Mouse (Mus musculus) midbrain, postnatal 0 days (tissue): ENCODE data around the gene Prdm8. TPM values are rescaled to one million over a fixed set of nuclear protein-coding genes. Genes with fewer than 3 reads are reported as not detected.

Source experiments
- ATAC-seq: fragments of 200-750 bp; cut with Nextera tagmentation; 2 replicates; pipeline ENCODE4 v1.8.0; 2017; ENCODE audit warnings: moderate number of reproducible peaks, mild to moderate bottlenecking, moderate TSS enrichment, moderate library complexity; ENCODE audit not compliant: low FRiP score
- DNase-seq: peaks from one replicate; pipeline ENCODE4 v3.0.0-alpha.2; 2015; ENCODE audit warnings: low spot score
- H3K27ac ChIP-seq: fragments of 300-500 bp; sonication (generic); 2 replicates; pipeline ENCODE4 v1.5.1; 2014; ENCODE audit warnings: low read depth, mild to moderate bottlenecking, low read length, mixed read lengths
- H3K27me3 ChIP-seq: fragments of 300-500 bp; sonication (generic); 2 replicates; pipeline ENCODE4 v1.6.1; 2014; ENCODE audit warnings: low read length, control low read depth, mixed read lengths; ENCODE audit not compliant: insufficient read depth
- H3K36me3 ChIP-seq: fragments of 300-500 bp; sonication (generic); 2 replicates; pipeline ENCODE4 v1.6.1; 2014; ENCODE audit warnings: low read length, control low read depth, mixed read lengths; ENCODE audit not compliant: insufficient read depth
- H3K4me1 ChIP-seq: fragments of 300-500 bp; sonication (generic); 2 replicates; pipeline ENCODE4 v1.6.1; 2014; ENCODE audit warnings: mild to moderate bottlenecking, control low read depth, antibody characterized with exemption, low read length, mixed read lengths; ENCODE audit not compliant: insufficient read depth
- H3K4me2 ChIP-seq: fragments of 300-500 bp; sonication (generic); 2 replicates; pipeline ENCODE4 v1.6.1; 2014; ENCODE audit warnings: low read depth, mild to moderate bottlenecking, low read length, mixed read lengths; ENCODE audit not compliant: poor library complexity, severe bottlenecking
- H3K4me3 ChIP-seq: fragments of 300-500 bp; sonication (generic); 2 replicates; pipeline ENCODE4 v1.5.1; 2014; ENCODE audit warnings: low read depth, mild to moderate bottlenecking, low read length, moderate library complexity
- H3K9ac ChIP-seq: fragments of 300-500 bp; sonication (generic); replicated peaks from 2 replicates; pipeline ENCODE4 v1.6.1; 2014; ENCODE audit warnings: mild to moderate bottlenecking, low read length, moderate library complexity, mixed read lengths; ENCODE audit not compliant: poor library complexity, severe bottlenecking
- H3K9me3 ChIP-seq: fragments of 300-500 bp; sonication (generic); 2 replicates; pipeline ENCODE4 v1.6.1; 2016; ENCODE audit warnings: low read length, control low read depth
- CTCF ChIP-seq: IDR thresholded peaks from 2 replicates; pipeline ENCODE4 v1.5.1; 2016; ENCODE audit warnings: antibody characterized with exemption, mild to moderate bottlenecking
- WGBS: fragments of 180-500 bp; shearing (Covaris S2); extraction: QIAGEN DNeasy Blood & Tissue Kit; methylation state at CpG from one replicate; pipeline ENCODE4 v1.1.7; 2014; 5-methylcytosine and 5-hydroxymethylcytosine counted together
- polyA plus RNA-seq: library from polyadenylated mRNA; unstranded; fragments of >200 nt; fragmentation: Nextera tagmentation; extraction: Ambion mirVana; gene quantifications from 2 replicates; pipeline ENCODE4 v1.2.1, GENCODE M21; 2015
- total RNA-seq: library from RNA; depleted of rRNA; stranded (reverse); fragments of >200 nt; gene quantifications from 2 replicates; pipeline ENCODE4 v1.2.3, GENCODE M21; 2014

Prdm8 gene
- total and polyA plus RNA-seq, 2 experiments from 2014 or later = 0.62 to 12.8 TPM

GRCm38 (mm10) chr5:98168356-98169285 lies 1.6 kb downstream of the Prdm8 start:
- H3K9me3 ChIP-seq = no peaks in the 10 kb centered on the region
- H3K4me2 ChIP-seq = peak overlapping the region; percentile 73
- under 1% methylated on average over 37 of the region's 37 CpGs for WGBS
- ATAC-seq = no peak
- no peaks in the 10 kb centered on the region for H3K36me3 ChIP-seq
- H3K27ac ChIP-seq = no peak overlapping the region
- peak overlapping the region; percentile 4; the same call in 1 of the 2 replicates for H3K4me3 ChIP-seq
- no peak overlapping the region for H3K9ac ChIP-seq
- DNase-seq = no peak
- H3K27me3 ChIP-seq = peaks cover 53% of the 10 kb centered on the region
- TF ChIP-seq CTCF = no peak
- no peaks in the 10 kb centered on the region for H3K4me1 ChIP-seq

- no peak overlapping the region for H3K27ac ChIP-seq
- no peak overlapping the region for H3K4me3 ChIP-seq
- peak overlapping the region; percentile 73; the same call in 1 of the 2 replicates for H3K4me2 ChIP-seq
- H3K9me3 ChIP-seq = no peaks in the 10 kb centered on the region
- peaks cover 54% of the 10 kb centered on the region for H3K27me3 ChIP-seq
- no peaks in the 10 kb centered on the region for H3K36me3 ChIP-seq
- DNase-seq = peak; percentile 26
- no peak for TF ChIP-seq CTCF
- 4% methylated on average over 30 of the region's 30 CpGs for WGBS
- H3K4me1 ChIP-seq = no peaks in the 10 kb centered on the region
- H3K9ac ChIP-seq = no peak overlapping the region
- ATAC-seq = no peak
These were observed 2.7 kb downstream of the Prdm8 start for GRCm38 (mm10) chr5:98169376-98170351.

GRCm38 (mm10) chr5:98171651-98172230 lies 4.7 kb downstream of the Prdm8 start:
- Histone ChIP-seq H3K9ac (no peak overlapping the region), H3K27me3 (peaks cover 63% of the 10 kb centered on the region), H3K4me3 (no peak overlapping the region), H3K4me2 (no peak overlapping the region), H3K27ac (no peak overlapping the region), H3K9me3 (no peaks in the 10 kb centered on the region), H3K4me1 (no peaks in the 10 kb centered on the region), H3K36me3 (no peaks in the 10 kb centered on the region)
- no peak for TF ChIP-seq CTCF
- 23% methylated on average over 9 of the region's 9 CpGs for WGBS
- DNase-seq (no peak), ATAC-seq (no peak)

GRCm38 (mm10) chr5:98172502-98173181 lies 5.6 kb downstream of the Prdm8 start:
- no peak overlapping the region for H3K4me2 ChIP-seq

GRCm38 (mm10) chr5:98173694-98174093 lies 6.7 kb downstream of the Prdm8 start:
- ATAC-seq (no peak), DNase-seq (no peak)
- Histone ChIP-seq H3K9me3 (no peaks in the 10 kb centered on the region), H3K36me3 (no peaks in the 10 kb centered on the region), H3K27ac (no peak overlapping the region), H3K9ac (no peak overlapping the region), H3K4me1 (no peaks in the 10 kb centered on the region), H3K4me2 (no peak overlapping the region), H3K27me3 (peaks cover 58% of the 10 kb centered on the region), H3K4me3 (no peak overlapping the region)
- TF ChIP-seq CTCF = no peak

More at GRCm38 (mm10) chr5:98172502-98173181, 5.6 kb downstream of the Prdm8 start:
- DNase-seq = peak; percentile 54
- Histone ChIP-seq H3K27me3 (peaks cover 63% of the 10 kb centered on the region), H3K9me3 (no peaks in the 10 kb centered on the region), H3K9ac (no peak overlapping the region), H3K36me3 (no peaks in the 10 kb centered on the region), H3K4me3 (no peak overlapping the region), H3K4me1 (no peaks in the 10 kb centered on the region), H3K27ac (no peak overlapping the region)
- 9% methylated on average over 15 of the region's 15 CpGs for WGBS
- no peak for TF ChIP-seq CTCF
- ATAC-seq = no peak
